Mouse (Mus musculus) natural killer cell, adult 2 months (primary cell): Measurements from ENCODE around the gene Npas4.
"Not testable (repeated sequence)": the region's sequence is repeated elsewhere in the genome, so short reads cannot be mapped to it uniquely, and the experiment has no call there.

Experiments used
- DNase-seq, 2 experiments: peaks; one replicate each; pipeline ENCODE4 v3.0.0; 2022; ENCODE audit warnings: low spot score in 2 of 2

The Npas4 gene

GRCm38 (mm10) chr19:4990256-4990625 lies at the start of gene Npas4:
TSS of gene Npas4 (minus strand) at chr19:4990316.
- DNase-seq: no peak

GRCm38 (mm10) chr19:5039301-5040114 lies 49.4 kb upstream of the Npas4 start:
- no peak for DNase-seq

GRCm38 (mm10) chr19:5038709-5039156 lies 48.6 kb upstream of the Npas4 start, which contains the start of the genes B4gat1 and AC124502.3:
TSS of gene B4gat1 (plus strand) at chr19:5038826.
TSS of gene AC124502.3 (plus strand) at chr19:5038891.
- peak; percentile 66 to 80 for DNase-seq

- peak in 1 of 2 experiments; percentile 46 for DNase-seq
These were observed 47.8 kb upstream of the Npas4 start for GRCm38 (mm10) chr19:5037678-5038571.

GRCm38 (mm10) chr19:5036577-5036976 lies 46.5 kb upstream of the Npas4 start:
- DNase-seq: no peak

GRCm38 (mm10) chr19:5032686-5033085 lies 42.6 kb upstream of the Npas4 start:
- no peak for DNase-seq

- no peak for DNase-seq
These were observed 36.0 kb upstream of the Npas4 start for GRCm38 (mm10) chr19:5026111-5026510.

GRCm38 (mm10) chr19:5023621-5024479 lies 33.7 kb upstream of the Npas4 start, which contains the start of gene Slc29a2:
TSS of gene Slc29a2 (plus strand) at chr19:5023860.
- peak; percentile 83 to 84 for DNase-seq

GRCm38 (mm10) chr19:5021416-5021815 lies 31.3 kb upstream of the Npas4 start:
- no peak for DNase-seq

- no peak for DNase-seq
These were observed 28.1 kb upstream of the Npas4 start for GRCm38 (mm10) chr19:5018191-5018590.

GRCm38 (mm10) chr19:5017611-5018010 lies 27.5 kb upstream of the Npas4 start:
- no peak for DNase-seq

GRCm38 (mm10) chr19:5016782-5017181 lies 26.7 kb upstream of the Npas4 start:
- peak; percentile 64 to 79 for DNase-seq

- DNase-seq: no peak
These were observed 26.2 kb upstream of the Npas4 start for GRCm38 (mm10) chr19:5016221-5016742.

GRCm38 (mm10) chr19:5014961-5015398 lies 24.9 kb upstream of the Npas4 start:
- peak; percentile 32 to 34 for DNase-seq

- no peak for DNase-seq
These were observed 23.0 kb upstream of the Npas4 start for GRCm38 (mm10) chr19:5013138-5013537.

- no peak for DNase-seq
These were observed 14.8 kb upstream of the Npas4 start for GRCm38 (mm10) chr19:5004925-5005324.

GRCm38 (mm10) chr19:5003644-5004043 lies 13.5 kb upstream of the Npas4 start:
- not testable (repeated sequence) for DNase-seq

- DNase-seq: peak; percentile 67 to 78
These were observed 11.7 kb upstream of the Npas4 start for GRCm38 (mm10) chr19:5001666-5002406.

- DNase-seq: no peak
These were observed 9.5 kb upstream of the Npas4 start for GRCm38 (mm10) chr19:4999445-5000140.

- no peak for DNase-seq
These were observed 3.9 kb upstream of the Npas4 start for GRCm38 (mm10) chr19:4994043-4994442.
